Mouse (Mus musculus) 3134 (cell line): ENCODE measurements around the gene Gdf9.
"Not testable (repeated sequence)": the region's sequence is repeated elsewhere in the genome, so short reads cannot be mapped to it uniquely, and the experiment has no call there.

Experiments used
- DNase-seq: peaks from one replicate; pipeline ENCODE4 v3.0.0-alpha.2; 2011; ENCODE audit warnings: low spot score; ENCODE audit not compliant: insufficient read length; ENCODE audit errors: extremely low read depth

Gene Gdf9

DNA sequence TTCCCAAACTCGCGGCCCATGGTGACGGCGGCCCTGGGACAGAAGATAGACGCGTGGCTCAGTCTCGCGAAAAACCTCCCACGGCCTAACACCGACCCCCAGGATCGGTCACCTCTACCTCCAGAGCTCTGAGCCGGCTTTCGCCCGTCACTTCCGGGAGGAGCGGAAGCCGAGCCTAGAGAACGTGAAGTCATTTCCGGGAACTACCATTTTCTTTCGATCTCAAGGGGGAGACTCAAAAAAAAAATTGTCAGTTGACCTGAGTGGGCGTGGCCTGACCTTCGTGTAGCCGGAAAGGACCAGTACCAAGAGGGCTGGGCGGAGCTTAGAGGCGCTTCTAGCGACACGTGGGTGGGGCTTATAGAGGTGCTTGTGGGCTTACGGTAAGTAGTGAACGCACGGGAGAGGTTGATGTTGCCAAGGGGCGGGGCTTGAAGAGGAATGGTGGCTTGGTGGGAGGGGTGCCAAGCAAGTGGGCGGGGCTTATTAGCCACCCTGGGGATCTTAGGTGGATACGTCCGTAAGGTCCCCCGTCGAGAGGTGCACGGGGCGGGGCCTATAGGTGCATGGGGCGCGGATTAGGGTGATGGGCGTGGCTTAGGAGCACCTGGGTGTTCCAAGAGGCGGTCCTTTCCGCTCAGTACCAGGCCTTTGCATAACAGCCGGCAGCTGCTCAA, at the start of gene Gdf9, which contains the start of gene Uqcrq:
TSS of gene Gdf9 (plus strand) at position 354 of the 677 bp plus-strand sequence.
TSS of gene Uqcrq (minus strand) at position 162 of the 677 bp plus-strand sequence.
- DNase-seq, result peak; percentile 97

DNA sequence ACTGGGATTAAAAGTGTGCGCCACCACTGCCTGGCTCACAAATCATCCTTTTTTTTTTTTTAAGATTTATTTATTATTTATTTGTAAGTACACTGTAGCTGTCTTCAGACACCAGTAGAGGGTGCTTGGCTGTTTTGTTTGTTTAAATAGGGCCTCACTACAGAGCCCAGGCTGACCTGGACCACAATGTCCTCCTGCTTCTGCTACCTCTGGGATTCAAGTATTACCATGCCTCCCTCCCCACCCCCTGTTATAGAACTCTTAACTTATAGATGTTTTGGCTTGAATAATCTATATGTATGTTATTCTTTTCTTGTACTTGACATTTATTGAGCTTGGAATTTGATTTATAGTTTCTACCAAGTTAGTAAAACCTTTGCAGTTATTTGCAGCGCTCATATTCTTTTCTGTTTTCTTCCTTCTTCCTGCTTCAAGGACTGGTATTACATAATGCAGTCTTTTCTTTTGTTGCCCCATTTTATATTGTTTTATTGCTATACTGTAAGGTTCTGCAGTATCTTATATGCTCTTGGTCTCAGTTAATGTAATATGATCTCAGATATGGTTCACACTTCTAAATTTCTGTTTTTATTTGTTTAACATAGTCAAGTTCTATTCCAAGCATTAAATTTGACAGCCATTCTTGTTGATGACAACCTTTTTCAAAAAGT, 46.9 kb upstream of the Gdf9 start:
- no peak for DNase-seq

GRCm38 (mm10) chr11:53393856-53394255, 37.0 kb upstream of the Gdf9 start:
- DNase-seq, result no peak

DNA sequence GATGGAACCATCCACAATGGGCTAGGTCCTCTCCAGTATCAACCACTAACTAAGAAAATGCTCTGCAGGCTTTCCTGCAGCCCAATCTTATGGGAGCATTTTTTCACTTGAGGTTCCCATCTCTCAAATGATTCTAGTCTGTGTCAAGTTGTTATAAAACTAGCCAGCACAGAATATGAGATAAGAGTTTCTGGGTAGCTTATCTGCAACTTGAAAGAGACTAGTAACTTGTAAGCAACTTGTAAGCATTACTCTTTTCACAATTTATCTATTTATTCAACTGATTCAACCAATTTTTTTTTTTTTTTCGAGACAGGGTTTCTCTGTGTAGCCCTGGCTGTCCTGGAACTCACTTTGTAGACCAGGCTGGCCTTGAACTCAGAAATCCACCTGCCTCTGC, 27.2 kb upstream of the Gdf9 start:
- no peak for DNase-seq

DNA sequence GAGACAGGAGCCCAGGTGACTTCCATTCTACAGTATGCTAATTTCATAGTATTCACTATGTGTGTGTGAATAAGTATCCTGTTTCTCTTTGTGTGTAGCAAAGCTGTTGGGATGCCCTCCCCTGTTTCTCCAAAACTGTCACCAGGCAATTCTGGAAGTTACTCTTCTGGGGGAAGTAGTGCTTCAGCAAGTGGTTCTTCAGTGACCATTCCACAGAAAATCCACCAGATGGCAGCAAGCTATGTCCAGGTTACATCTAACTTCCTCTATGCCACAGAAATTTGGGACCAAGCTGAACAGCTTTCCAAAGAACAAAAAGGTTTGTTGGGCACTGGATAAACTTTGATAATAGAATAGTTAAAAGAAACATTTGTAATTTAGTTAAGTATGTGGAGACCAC, 19.1 kb upstream of the Gdf9 start:
- no peak for DNase-seq

- DNase-seq, result no peak
These were observed 17.0 kb upstream of the Gdf9 start for GRCm38 (mm10) chr11:53413871-53414270.

- no peak for DNase-seq
These were observed 12.8 kb upstream of the Gdf9 start for GRCm38 (mm10) chr11:53418048-53418447.

DNA sequence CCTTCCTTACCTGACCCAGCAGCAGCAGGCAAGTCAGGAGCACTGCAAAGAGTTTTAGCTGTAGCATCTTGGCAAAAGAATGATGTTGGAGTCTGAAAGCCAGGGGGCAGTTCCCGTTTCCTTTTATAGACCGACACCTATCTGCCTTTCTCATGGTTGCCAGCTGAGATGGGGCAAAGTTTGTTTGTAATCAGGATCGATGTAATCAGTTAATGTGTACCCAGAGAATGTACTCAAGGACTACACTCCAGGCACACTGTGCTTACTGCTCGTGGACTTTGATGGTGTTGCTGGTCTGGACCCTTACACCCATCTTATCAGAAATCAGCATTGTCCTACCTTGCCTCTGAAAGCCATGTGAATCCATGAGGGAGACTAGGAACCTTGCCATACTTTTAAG, 7.8 kb upstream of the Gdf9 start, which contains the start of gene Leap2:
TSS of gene Leap2 (minus strand) at position 135 of the 400 bp plus-strand sequence.
- no peak for DNase-seq

DNA sequence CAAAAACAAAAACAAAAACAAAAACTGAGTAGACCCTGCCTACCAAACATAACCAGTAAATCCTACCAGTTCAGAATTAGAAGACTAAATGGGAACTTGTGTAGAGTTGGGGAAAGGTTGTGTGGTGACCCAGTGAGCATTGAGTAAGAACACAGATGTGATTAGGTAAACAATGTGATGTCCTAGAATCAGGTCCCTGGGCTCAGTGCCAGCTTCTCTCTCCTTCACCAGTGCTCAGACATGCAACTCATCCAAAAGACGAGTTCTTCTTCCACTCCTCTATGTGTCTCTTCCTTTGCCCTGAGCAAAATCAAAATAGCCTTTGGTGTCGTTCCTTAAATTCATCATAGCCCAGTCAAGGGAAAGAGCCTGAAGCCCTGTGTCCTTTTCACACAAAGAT, 6.0 kb upstream of the Gdf9 start:
- no peak for DNase-seq

GRCm38 (mm10) chr11:53425251-53425650, 5.6 kb upstream of the Gdf9 start:
- DNase-seq, result no peak

GRCm38 (mm10) chr11:53425711-53426255, 5.0 kb upstream of the Gdf9 start:
- DNase-seq, result no peak

DNA sequence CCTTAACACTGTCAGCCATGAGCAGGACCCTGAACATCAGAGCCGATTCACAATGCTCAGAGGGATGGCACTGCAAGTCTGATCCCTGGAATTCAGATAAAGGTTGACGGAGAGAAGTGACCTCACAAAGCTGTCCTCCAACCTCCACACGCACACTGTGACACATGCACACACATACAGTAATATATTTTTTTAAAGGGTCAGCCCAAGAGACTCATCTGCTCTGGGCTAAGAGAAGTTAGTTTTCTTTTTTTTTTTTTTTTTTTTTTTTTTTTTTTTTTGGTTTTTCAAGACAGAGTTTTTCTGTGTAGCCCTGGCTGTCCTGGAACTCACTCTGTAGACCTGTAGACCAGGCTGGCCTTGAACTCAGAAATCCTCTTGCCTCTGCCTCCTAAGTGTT, 3.9 kb upstream of the Gdf9 start:
- not testable (repeated sequence) for DNase-seq

GRCm38 (mm10) chr11:53427993-53428715, 2.7 kb upstream of the Gdf9 start:
- DNase-seq, result no peak

DNA sequence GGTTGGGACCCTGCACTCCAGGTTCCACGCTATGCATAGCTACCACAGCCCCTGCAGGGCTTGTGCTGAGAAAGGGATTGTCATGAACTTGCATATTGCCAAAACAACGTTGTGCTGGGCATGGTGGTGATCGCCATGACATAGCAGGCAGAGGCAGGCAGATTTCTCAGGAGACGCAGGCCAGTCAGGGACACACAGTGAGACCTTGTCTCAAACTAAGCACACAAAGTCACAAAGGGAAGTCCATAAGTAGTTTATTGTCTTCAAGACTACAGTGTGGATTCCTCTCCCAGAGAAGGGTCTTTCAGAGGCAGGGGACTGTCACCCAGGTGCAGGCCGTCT, 2.1 kb upstream of the Gdf9 start:
- no peak for DNase-seq

- no peak for DNase-seq
These were observed 1.6 kb upstream of the Gdf9 start for GRCm38 (mm10) chr11:53429182-53429581.

DNA sequence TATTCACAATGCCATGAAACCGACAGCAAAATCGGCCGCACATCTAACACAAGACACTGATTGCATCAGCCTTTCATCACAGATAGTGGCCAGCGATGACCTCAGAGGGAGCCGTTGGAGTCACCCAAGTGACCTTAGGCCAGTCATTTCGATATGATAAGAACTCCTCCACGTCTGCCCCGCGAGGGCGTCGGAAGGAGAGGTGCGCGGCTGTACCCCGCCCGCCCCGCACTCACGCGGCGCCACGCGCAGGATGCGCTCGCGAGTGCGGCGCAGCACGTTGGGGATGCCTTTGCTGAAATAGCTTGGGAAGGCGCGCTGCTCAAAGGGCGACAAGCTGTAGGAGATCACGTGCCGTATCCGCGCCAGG, 538 bp upstream of the Gdf9 start:
- peak; percentile 91 for DNase-seq

DNA sequence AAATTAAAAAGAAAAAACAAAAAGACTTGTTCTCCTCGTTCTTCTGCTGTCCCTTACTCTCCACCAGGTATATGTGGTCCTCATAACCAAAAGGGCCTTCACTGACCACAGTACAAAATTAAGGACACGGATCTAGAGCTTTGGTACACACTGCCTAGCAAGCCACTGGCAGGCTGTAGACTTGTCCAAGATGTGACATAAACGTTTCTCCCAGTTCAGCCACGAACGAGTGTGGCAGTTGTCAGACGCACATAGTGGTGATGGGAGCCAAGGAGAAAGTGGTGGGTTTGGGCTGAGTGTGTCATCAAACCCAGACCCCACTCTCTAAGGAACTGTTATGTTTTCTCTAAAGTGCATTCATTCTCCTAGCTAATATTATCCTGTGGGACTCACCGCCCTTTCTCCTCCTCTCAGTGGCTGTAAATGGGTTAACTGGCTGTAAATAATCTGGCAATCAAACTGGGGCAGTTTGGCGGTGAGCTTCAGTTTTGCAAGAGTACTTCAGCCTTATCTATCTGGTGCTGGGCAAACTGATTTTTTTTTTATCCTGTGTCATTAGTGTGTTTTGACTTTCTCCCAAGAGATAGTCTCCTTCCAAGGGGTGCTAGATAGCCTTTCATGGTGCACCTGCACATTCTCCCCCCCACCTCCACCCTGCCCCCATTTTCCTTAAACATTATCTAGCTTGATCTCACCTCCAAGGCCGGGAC, 679 bp downstream of the Gdf9 start:
- no peak for DNase-seq

DNA sequence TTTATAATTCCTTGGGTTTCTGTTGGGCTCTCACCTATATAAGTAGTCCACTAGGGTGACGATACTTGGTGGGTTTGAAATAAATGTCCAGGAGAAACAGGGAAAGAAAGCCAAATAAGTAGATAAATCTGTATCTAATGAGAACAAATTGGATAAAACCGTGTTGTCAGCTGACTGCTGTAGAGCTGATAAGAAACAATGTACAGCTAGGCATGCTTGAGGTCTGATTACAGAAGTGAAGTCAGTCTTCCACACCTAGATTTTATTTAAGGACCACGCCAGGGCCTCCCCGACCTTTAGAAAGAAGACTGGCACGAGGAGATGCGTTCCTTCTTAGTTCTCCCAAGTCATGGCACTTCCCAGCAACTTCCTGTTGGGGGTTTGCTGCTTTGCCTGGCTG, 2.2 kb downstream of the Gdf9 start:
- DNase-seq, result no peak

GRCm38 (mm10) chr11:53435504-53435903, 4.7 kb downstream of the Gdf9 start:
- no peak for DNase-seq

GRCm38 (mm10) chr11:53436338-53436737, 5.5 kb downstream of the Gdf9 start:
- DNase-seq, result no peak

DNA sequence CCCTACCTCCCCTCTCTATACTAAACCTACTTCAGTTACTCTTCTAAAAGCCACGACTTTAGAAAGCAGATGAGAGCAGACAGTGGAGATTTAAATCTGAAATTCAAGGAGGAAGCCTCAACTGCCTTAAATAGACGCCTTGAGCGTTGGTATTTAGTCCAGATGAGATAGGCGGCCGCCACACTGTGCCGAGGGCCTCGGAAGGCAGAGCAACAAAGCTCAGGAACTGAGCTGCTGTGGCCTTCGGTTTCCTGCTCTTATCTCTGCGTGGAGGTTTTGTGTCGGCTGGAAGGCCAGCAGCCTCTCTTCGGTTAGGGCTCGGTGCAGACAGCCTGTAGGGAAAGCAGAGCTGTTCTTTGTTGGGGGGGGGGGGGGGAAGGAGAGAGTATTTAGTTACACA, 11.1 kb downstream of the Gdf9 start:
- DNase-seq, result no peak
